Mouse (Mus musculus): ENCODE results near the gene Rbp1.

Rbp1 gene

DNA sequence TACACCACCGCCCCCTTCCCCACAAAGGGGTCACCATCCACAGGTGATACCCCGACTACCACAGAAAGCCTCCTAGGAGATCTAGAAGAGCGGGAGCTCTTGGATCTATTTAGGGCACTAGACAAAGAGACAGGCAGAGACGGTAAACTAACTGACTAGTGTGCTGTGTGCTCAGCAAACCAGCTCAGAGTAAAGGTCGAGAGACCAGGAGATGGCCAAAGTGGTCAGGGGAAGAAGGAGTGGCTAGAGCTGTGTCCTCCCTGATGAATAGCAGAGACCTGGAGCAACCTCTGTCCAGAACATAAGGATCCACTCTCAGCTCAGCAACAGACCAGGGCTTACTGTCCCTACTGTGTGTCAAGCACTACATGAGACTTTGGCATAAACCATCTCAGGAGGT, at the start of gene Rbp1:
Rbp1 (plus strand) TSS at position 306 of the 400 bp plus-strand sequence.
- DNase-seq (ENCODE audit: low read depth, low spot score) = no peak

DNA sequence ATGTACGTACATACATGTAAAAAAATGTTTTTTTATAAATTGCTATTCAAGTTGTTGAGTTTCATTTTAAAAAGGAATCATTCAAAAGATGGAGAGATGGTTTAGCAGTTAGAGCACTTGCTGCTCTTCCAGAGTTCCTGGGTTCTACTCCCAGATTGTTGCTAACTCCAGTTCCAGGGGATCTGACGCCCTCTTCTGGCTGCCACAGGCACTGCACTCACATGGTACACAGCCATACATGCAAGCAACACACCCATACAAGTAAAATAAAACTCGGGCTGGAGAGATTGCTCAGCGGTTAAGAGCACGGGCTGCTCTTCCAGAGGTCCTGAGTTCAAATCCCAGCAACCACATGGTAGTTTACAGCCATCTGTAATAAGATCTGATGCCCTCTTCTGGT, 49.4 kb upstream of the Rbp1 start:
- DNase-seq (ENCODE audit: low read depth, low spot score) = peak; percentile 67

DNA sequence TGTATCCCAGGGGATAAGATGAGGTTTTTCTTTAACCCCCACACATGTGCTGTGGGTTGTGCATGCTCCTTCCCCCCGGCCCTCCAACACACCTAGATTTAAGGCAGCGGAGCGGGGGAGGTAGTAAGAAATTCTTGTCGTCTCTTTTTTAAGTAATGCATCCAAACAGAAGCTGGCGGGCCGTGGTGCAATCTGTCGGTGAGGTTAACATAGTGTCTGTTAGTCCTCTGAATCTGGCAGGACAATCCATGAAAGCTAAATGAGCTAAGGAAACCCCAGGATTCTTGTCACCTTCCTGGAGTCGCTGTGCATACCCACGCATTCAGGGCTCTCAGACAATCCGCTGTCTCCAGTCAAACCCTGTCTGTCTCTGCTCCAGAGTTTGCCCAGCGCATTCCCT, 47.9 kb upstream of the Rbp1 start:
- no peak for DNase-seq (ENCODE audit: low read depth, low spot score)

DNA sequence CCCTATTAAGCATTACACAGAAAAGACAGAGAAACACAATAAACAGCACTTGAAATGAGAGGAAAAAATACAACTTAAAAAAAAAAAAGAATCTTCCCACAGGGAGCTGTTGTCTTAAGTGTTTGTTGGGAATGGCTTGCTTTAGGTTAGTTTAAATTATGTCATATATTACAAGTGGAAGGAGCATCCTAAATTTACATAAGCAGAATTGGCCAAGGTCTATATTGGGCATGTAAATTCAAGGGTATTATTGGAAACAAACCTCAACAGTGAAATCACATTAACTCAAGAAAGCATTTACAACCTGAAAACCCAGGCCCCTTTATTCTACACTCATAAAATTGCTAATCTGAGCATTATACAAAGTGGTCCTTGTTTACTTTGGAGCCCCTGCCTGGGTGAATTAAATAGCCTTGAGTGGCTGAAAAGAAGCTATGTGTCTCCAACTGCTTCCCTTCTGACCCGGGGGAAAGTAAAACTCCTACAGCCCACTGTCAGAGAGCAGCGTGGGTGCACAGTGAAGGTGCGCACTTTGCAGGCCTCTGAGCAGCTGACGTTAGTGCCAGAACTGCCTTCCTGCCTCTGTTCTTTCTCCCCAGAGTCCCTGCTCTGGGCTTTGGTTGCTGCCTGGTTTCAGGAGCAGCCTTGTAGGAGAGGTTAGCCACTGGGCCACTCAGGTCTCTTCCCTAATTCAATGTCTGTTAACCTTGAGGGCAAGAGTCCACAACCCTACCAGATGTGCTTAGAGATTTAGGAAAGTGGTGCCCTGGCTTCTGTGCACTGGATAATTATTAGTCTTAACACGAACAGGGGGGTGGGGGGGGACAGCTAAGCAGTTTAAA, 47.2 kb upstream of the Rbp1 start:
- no peak for DNase-seq (ENCODE audit: low read depth, low spot score)

DNA sequence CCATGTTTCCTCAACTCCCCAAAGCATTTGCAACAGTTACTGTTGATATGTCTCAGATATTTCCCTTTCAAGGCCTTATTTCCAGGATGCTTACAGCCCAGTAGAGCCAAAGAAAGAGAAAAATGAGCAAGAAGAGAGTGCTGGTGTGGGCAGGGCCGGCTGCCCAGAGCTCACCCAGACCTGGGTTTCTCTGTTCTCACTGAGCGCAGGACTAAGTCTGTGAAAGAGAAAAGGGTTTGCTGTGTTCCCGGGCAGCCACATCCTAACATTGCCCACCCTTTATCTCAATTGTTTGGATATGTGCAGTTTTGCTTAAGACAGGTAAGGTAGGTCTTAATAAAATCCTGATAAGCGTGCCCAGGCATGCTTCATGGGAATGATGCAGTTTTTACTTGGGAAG, 43.0 kb upstream of the Rbp1 start:
- DNase-seq (ENCODE audit: low read depth, low spot score) = no peak

DNA sequence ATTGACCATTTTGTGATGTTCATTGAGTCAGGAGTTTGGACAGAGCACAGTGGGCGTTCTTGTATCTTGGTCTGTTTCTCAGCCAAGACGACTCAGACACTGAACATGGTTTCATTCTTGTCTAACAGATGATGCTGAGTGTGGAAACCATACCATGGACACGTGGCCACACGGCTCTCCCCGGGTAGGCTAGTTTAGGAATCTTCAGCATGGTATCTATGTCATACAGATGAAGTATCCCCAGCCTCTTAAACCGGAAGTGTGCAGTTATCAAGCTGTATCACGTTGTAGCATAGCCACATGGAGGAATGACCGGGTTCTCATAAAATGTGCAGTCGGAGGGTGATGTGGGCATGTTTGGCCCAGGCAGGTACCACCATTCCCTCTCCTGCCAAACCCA, 42.2 kb upstream of the Rbp1 start:
- no peak for DNase-seq (ENCODE audit: low read depth, low spot score)

- DNase-seq (ENCODE audit: low read depth, low spot score) = no peak
These were observed 34.8 kb upstream of the Rbp1 start for GRCm38 (mm10) chr9:98387741-98388632.

DNA sequence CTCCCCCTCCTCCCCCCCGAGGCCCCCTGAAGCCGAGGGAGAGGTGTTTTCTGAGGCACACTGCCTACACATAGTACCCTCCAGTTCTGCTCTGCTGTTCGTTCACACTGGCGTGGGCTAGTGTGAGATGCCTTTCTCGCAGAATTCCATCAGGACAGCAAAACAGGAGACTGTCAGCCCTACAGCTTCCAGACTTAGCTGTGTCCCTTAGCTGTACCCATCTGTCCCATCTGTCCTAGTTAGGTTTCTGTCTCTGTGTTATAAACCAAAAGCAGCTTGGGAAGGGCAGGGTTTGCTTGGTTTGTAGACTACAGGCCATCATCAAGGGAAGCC, 34.2 kb upstream of the Rbp1 start:
- DNase-seq (ENCODE audit: low read depth, low spot score) = no peak

- no peak for DNase-seq (ENCODE audit: low read depth, low spot score)
These were observed 29.3 kb upstream of the Rbp1 start for GRCm38 (mm10) chr9:98393496-98393895.

- no peak for DNase-seq (ENCODE audit: low read depth, low spot score)
These were observed 25.6 kb upstream of the Rbp1 start for GRCm38 (mm10) chr9:98397211-98397610.

GRCm38 (mm10) chr9:98397866-98398265, 24.9 kb upstream of the Rbp1 start:
- no peak for DNase-seq (ENCODE audit: low read depth, low spot score)

DNA sequence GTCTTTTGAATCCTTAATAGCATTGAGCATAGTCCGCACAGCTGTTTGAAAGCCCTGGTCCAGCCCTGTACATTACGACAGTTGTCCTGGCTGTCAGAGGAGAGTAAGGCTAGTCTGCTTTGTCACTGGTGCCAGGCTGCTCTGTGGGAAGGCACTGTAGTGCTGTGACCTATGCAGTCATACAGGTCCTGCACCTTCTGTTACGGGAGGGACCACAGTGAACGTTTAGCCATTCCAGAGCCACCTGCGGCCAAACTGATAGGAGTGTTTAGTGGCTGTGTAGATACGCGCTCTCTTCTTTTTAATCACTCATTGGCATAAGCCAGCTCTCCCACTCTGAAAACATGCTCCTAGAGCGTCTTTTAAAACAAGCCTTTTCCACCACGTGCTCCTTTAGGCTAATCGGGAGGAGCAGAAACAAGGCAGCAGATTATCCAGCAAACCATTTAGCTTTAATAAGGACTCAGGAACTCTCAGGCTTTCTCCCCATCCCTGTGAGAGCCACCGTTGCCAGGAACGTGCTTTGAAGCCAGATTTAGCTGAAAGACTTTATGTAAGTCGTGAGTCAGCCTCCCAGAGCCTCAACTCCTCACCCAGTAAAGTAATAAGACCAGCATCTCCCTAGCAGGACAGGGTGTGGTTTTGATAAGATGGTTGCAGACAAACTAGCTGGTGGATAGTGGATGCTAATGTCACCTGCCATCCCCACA, 22.4 kb upstream of the Rbp1 start:
- no peak for DNase-seq (ENCODE audit: low read depth, low spot score)

DNA sequence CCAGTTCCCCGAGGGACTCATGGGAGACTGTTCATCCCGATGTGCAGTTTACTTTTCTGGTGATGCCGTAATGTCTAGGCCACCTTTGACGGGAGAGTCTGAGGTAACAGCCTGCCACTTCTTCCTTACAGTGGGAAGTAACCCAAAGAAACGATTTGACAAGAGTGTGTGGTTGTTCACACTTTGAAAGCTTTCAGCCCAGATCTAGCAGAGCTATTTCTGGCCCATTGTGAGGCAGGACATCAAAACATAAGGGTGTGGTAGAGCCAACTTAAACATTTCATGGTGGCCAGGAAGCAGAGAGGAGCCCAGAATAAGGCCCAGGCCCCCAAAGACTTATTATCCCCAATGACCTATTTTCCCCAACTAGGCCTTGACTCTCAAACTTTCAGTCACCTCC, 21.1 kb upstream of the Rbp1 start:
- no peak for DNase-seq (ENCODE audit: low read depth, low spot score)

GRCm38 (mm10) chr9:98407771-98408170, 15.0 kb upstream of the Rbp1 start:
- no peak for DNase-seq (ENCODE audit: low read depth, low spot score)

GRCm38 (mm10) chr9:98409137-98409536, 13.6 kb upstream of the Rbp1 start:
- peak; percentile 82 for DNase-seq (ENCODE audit: low read depth, low spot score)

- no peak for DNase-seq (ENCODE audit: low read depth, low spot score)
These were observed 7.3 kb upstream of the Rbp1 start for GRCm38 (mm10) chr9:98415427-98415826.

- peak; percentile 30 for DNase-seq (ENCODE audit: low read depth, low spot score)
These were observed 4.8 kb upstream of the Rbp1 start for GRCm38 (mm10) chr9:98417919-98418318.

DNA sequence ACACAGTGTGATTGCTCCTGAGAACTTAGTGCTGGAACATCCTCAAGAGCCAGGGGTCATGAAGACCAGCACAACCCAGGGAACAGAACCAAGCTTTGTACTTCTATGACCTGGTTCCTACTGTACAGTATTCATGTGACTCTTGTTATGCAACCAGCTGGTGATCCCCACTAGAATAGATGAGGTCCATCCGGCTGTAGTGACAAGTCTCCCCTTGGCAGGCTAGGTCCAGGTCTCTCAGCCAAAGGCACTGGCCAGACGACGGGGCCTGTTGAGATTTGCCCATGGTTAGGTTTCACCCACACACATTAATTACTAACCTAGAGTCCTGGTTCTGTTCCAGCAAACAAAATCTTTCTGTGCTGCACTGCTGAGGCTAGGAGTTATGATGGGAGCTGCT, 4.4 kb upstream of the Rbp1 start:
- no peak for DNase-seq (ENCODE audit: low read depth, low spot score)

GRCm38 (mm10) chr9:98420666-98421065, 2.1 kb upstream of the Rbp1 start:
- no peak for DNase-seq (ENCODE audit: low read depth, low spot score)

DNA sequence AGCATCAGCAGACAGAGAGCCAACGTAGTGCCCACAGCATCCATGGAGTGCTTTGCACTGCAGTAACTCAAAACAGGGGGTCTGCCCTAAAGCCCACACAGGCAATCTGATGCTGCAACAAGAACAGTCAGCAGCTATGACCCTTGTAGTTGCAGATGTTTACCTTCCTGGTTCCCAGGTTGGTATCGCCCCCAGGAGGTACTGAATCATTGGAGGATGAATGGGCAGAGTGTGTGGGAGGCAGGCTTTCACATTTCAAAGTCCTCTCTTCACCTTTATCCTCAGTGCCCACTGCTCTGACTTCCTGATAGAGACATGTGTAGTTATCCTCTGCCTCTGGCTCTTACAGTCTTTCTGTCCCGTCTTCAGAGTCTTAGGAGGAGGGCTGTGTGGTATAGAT, 858 bp upstream of the Rbp1 start:
- DNase-seq (ENCODE audit: low read depth, low spot score) = no peak

GRCm38 (mm10) chr9:98423691-98424090, 930 bp downstream of the Rbp1 start:
- DNase-seq (ENCODE audit: low read depth, low spot score) = no peak

GRCm38 (mm10) chr9:98424291-98424690, 1.5 kb downstream of the Rbp1 start:
- no peak for DNase-seq (ENCODE audit: low read depth, low spot score)
